10 mouse cellular contexts compared by ENCODE assay signal in the genomic region with DNA sequence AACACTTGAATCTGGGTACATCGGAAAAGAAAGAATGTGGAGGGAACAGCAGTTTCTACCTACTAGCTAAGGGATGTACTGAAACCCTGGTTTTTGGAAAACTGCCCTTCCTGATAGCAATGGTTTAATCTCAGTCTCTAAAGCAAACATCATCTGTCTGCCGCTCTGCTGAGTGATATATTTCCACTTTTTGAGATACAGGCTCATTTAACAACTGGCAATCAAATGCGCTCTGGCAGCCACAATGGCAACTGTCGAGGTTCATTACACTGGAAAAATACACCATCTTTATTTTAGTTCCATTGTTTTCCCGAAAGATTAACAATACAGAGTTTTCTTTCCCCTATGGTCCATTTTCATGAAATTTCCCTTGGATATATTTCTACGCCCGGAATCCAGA.
"Had no signal": no experiment of that assay in that cellular context is flagged by ENCODE, and none has a peak within 500 bp of the region (broad histone marks: within the 10 kb centered on the region; RNA-seq: fewer than 3 reads in every experiment).

No protein-coding gene starts in this region.

- H3K4me1 ChIP-seq: limb, embryonic 13.5 days had no signal

- H3K9me3 ChIP-seq: limb, embryonic 13.5 days; neural tube, embryonic 15.5 days had no signal

- H3K9ac ChIP-seq: limb, embryonic 13.5 days; liver, embryonic 14.5 days; neural tube, embryonic 15.5 days had no signal

- H3K36me3 ChIP-seq: limb, embryonic 13.5 days; neural tube, embryonic 15.5 days had no signal

- H3K4me2 ChIP-seq: limb, embryonic 13.5 days; neural tube, embryonic 15.5 days had no signal

- H3K4me3 ChIP-seq: limb, embryonic 13.5 days; myocyte; neural tube, embryonic 15.5 days had no signal

- H3K27me3 ChIP-seq: limb, embryonic 13.5 days; neural tube, embryonic 15.5 days had no signal

- DNase-seq: kidney, adult 8-10 months; kidney, postnatal 25 days; lung, adult 18-20 months; right cerebral cortex, adult 18-20 months; right cerebral cortex, postnatal 25 days; thymus, postnatal 36 days had no signal

- H3K27ac ChIP-seq: limb, embryonic 13.5 days; liver, embryonic 14.5 days; neural tube, embryonic 15.5 days had no signal
